Mouse (Mus musculus): Measurements from ENCODE around the gene Syt9. TPM values are rescaled to one million over a fixed set of nuclear protein-coding genes. Genes with fewer than 3 reads are reported as not detected.

Syt9 gene
- polyA plus RNA-seq, 1 experiment, result 0.21 TPM

GRCm38 (mm10) chr7:107597956-107598355 lies 227.4 kb downstream of the Syt9 start:
- TF ChIP-seq POLR2A (IDR thresholded peaks at IDR 0.05; ENCODE audit: low read depth, low read length), result no peak
- TF ChIP-seq CTCF (IDR thresholded peaks at IDR 0.05; ENCODE audit: borderline replicate concordance, insufficient read depth, low read length), result no peak
- H3K27ac ChIP-seq (ENCODE audit: insufficient read depth, low read length), result no peak overlapping the region
- no peaks in the 10 kb centered on the region for H3K4me1 ChIP-seq (ENCODE audit: control insufficient read depth, insufficient read depth, low read length)
- H3K4me3 ChIP-seq (ENCODE audit: insufficient read depth, low read length), result no peak overlapping the region

Other genes with a start within 250 kb of the Syt9 start
- not detected in 2 replicates for gene Olfr715, start 239.6 kb upstream of the Syt9 start, polyA plus RNA-seq (2011; ENCODE audit: insufficient read length, low read depth, missing spikeins)
- gene Olfr716, start 232.4 kb upstream of the Syt9 start, polyA plus RNA-seq (2011; ENCODE audit: insufficient read length, low read depth, missing spikeins), result not detected in 2 replicates
- gene Nlrp14, start 203.7 kb upstream of the Syt9 start, polyA plus RNA-seq (2011; ENCODE audit: insufficient read length, low read depth, missing spikeins), result not detected in 2 replicates
- gene Rbmxl2, start 161.3 kb upstream of the Syt9 start, polyA plus RNA-seq (2011; ENCODE audit: insufficient read length, low read depth, missing spikeins), result not detected in 2 replicates
- 1.3 and 13.0 TPM in 2 replicates for gene Olfml1, start 196.7 kb downstream of the Syt9 start, polyA plus RNA-seq (2011; ENCODE audit: insufficient read length, low read depth, missing spikeins)
- gene Ppfibp2, start 224.5 kb downstream of the Syt9 start, polyA plus RNA-seq (2011; ENCODE audit: insufficient read length, low read depth, missing spikeins), result 1.1 and 2.0 TPM in 2 replicates

Measured in embryonic fibroblast, embryonic 13.5 days (primary cell).